Mouse (Mus musculus) limb, embryonic 13.5 days (tissue): ENCODE data around the gene Acacb. TPM values are rescaled to one million over a fixed set of nuclear protein-coding genes. Genes with fewer than 3 reads are reported as not detected.

Experiments
- ATAC-seq: fragments of 200-750 bp; cut with Nextera tagmentation; 2 replicates; pipeline ENCODE4 v1.8.0; 2017; ENCODE audit warnings: low read depth, moderate number of reproducible peaks, moderate TSS enrichment; ENCODE audit not compliant: low FRiP score
- H3K27ac ChIP-seq: fragments of 300-500 bp; sonication (generic); 2 replicates; pipeline ENCODE4 v1.5.1; 2015; ENCODE audit warnings: inconsistent platforms, mild to moderate bottlenecking, moderate library complexity
- H3K27me3 ChIP-seq: fragments of 300-500 bp; sonication (generic); 2 replicates; pipeline ENCODE4 v1.6.1; 2015; ENCODE audit warnings: mild to moderate bottlenecking, inconsistent platforms
- H3K36me3 ChIP-seq: fragments of 300-500 bp; sonication (generic); 2 replicates; pipeline ENCODE4 v1.6.1; 2015; ENCODE audit warnings: inconsistent platforms, mild to moderate bottlenecking, moderate library complexity
- H3K4me1 ChIP-seq: fragments of 300-500 bp; sonication (generic); 2 replicates; pipeline ENCODE4 v1.6.1; 2015; ENCODE audit warnings: inconsistent platforms
- H3K4me2 ChIP-seq: fragments of 300-500 bp; sonication (generic); replicated peaks from 2 replicates; pipeline ENCODE4 v1.6.1; 2015; ENCODE audit warnings: inconsistent platforms, mild to moderate bottlenecking, moderate library complexity
- H3K4me3 ChIP-seq: fragments of 300-500 bp; sonication (generic); 2 replicates; pipeline ENCODE4 v1.5.1; 2015; ENCODE audit warnings: moderate library complexity, mild to moderate bottlenecking, inconsistent platforms
- H3K9ac ChIP-seq: fragments of 300-500 bp; sonication (generic); 2 replicates; pipeline ENCODE4 v1.6.1; 2015; ENCODE audit warnings: mild to moderate bottlenecking, inconsistent platforms
- H3K9me3 ChIP-seq: fragments of 300-500 bp; sonication (generic); 2 replicates; pipeline ENCODE4 v1.6.1; 2016; ENCODE audit warnings: inconsistent platforms
- WGBS: fragments of 180-500 bp; shearing (Covaris S2); methylation state at CpG from one replicate; pipeline ENCODE4 v1.1.7; 2015; 5-methylcytosine and 5-hydroxymethylcytosine counted together
- polyA plus RNA-seq: library from polyadenylated mRNA; unstranded; fragments of >200 nt; fragmentation: Nextera tagmentation; extraction: Ambion mirVana; gene quantifications from 2 replicates; pipeline ENCODE4 v1.2.1, GENCODE M21; 2015

Gene Acacb
- polyA plus RNA-seq, 1 experiment from 2014 or later = 4.3 TPM

DNA sequence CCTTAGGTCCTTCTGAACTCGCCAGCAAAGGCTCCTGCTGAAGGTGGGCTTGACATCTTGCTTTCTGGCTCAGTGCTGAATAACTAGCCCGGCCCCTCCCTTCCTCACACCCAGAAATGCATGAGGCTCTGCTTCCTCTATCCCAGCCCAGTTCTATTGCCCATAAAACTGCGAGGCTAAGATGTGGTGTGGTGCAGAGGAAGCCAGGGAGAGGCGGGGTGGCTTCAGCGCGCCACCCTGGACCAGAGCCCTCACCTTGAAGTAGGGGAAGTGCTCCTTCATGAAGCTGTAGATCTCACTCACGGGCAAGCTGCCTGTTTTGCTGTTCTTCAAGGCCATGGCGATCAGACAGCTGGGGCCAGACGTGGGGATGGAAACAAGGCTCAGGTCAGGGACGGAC lies 113.2 kb downstream of the Acacb start:
- no peaks in the 10 kb centered on the region for H3K36me3 ChIP-seq
- no peak overlapping the region for H3K27ac ChIP-seq
- 67% methylated on average over 10 of the region's 10 CpGs for WGBS
- H3K4me2 ChIP-seq = no peak overlapping the region
- no peak for ATAC-seq
- no peaks in the 10 kb centered on the region for H3K4me1 ChIP-seq
- H3K9me3 ChIP-seq = no peaks in the 10 kb centered on the region
- H3K27me3 ChIP-seq = peaks cover 4% of the 10 kb centered on the region; the same call in 1 of the 2 replicates
- no peak overlapping the region for H3K9ac ChIP-seq
- no peak overlapping the region for H3K4me3 ChIP-seq

DNA sequence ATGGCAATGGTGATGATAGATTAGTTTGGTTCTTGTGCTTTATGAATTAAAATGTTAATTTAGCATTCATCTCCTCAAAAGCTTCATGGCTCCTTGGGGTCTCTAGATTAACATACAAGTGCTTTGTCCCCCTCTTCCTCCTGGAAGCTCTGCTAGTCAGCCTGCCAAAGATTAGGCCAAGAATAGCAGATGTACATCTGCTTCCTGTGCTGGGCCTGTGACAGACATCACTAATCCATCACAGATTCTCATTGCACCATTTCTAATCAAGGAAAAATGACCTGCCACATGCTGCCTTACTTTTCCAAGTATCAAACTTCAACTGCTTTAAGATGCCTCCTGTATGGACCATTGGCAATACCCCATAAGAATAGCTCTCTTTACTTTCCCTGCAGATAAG lies 115.2 kb downstream of the Acacb start:
- Histone ChIP-seq H3K4me3 (no peak overlapping the region), H3K4me1 (no peaks in the 10 kb centered on the region), H3K36me3 (no peaks in the 10 kb centered on the region), H3K4me2 (no peak overlapping the region), H3K9ac (no peak overlapping the region), H3K27ac (no peak overlapping the region), H3K27me3 (peaks cover 4% of the 10 kb centered on the region; the same call in 1 of the 2 replicates), H3K9me3 (no peaks in the 10 kb centered on the region)
- no peak for ATAC-seq

DNA sequence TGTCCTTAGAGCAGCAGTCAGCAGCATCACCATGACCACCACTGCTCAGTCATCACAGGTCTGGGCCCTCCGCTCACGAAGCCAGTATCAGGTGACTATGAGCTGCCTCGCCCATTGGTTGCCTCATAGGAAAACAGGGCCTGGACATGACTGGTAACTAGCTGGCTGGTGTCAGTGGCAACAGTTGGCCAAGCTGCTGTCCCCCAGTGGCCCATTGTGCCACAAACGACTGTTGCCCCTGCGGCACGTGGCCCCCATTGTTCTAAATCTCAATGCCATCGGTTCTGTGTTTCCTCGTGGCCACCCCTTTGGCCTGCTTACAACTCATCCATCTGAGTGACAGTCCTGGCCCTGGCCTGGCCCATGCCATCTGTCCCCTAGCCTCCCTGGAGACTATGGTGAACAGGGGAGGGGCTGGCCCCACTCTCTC lies 117.7 kb downstream of the Acacb start:
- Histone ChIP-seq H3K4me3 (no peak overlapping the region), H3K4me1 (no peaks in the 10 kb centered on the region), H3K27ac (no peak overlapping the region), H3K36me3 (no peaks in the 10 kb centered on the region), H3K27me3 (peaks cover 11% of the 10 kb centered on the region), H3K9me3 (no peaks in the 10 kb centered on the region), H3K4me2 (no peak overlapping the region), H3K9ac (no peak overlapping the region)
- ATAC-seq = no peak
- WGBS = 79% methylated on average over 8 of the region's 8 CpGs

DNA sequence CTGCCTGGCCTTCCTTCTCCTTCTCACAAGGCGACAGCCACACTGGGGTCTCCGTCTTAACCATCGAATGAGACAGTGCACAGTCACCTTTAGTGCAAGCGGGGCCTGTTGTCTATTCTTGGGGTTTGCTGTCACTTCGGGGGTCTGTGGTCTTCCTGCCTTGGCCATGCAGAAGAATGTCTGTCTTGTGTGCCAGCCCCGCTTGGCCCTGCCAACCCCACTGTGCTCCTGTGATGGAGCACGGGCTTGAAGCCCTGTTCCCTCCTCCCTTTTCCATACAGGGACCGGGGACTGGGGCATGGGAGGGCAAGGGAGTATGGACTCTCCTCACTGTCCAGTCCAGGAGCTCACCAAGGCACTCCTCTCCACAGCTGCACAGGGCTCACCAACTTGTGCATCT lies 118.5 kb downstream of the Acacb start:
- no peaks in the 10 kb centered on the region for H3K9me3 ChIP-seq
- H3K36me3 ChIP-seq = no peaks in the 10 kb centered on the region
- no peaks in the 10 kb centered on the region; the same call in 1 of the 2 replicates for H3K4me1 ChIP-seq
- peaks cover 18% of the 10 kb centered on the region for H3K27me3 ChIP-seq
- no peak overlapping the region for H3K4me2 ChIP-seq
- H3K27ac ChIP-seq = no peak overlapping the region
- ATAC-seq = no peak
- WGBS = 84% methylated on average over 8 of the region's 8 CpGs
- no peak overlapping the region for H3K9ac ChIP-seq
- no peak overlapping the region for H3K4me3 ChIP-seq

DNA sequence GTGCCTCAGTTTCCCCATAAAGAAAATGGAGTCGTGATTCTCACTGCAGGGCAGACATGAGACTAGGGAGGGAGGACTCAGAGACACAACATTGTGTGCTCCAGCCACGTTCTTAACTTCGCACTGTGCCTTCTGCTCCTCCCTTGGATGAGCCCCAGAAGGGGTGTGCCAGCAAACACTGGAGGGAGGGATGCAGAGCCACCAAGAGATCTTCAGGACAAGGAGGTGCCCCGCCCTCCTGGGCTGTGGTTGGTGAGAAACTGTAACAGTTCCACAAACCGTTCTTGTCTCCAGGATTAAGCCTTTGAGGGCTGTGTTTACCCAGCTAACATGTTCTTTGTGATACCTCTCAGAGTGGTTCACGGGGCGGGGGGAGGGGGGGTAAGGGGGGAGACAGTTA lies 122.3 kb downstream of the Acacb start:
- H3K4me2 ChIP-seq = no peak overlapping the region
- ATAC-seq = no peak
- H3K4me1 ChIP-seq = peaks cover 14% of the 10 kb centered on the region
- no peak overlapping the region for H3K4me3 ChIP-seq
- H3K9ac ChIP-seq = no peak overlapping the region
- peaks cover 57% of the 10 kb centered on the region for H3K27me3 ChIP-seq
- no peaks in the 10 kb centered on the region for H3K9me3 ChIP-seq
- 46% methylated on average over 7 of the region's 7 CpGs for WGBS
- no peak overlapping the region for H3K27ac ChIP-seq
- no peaks in the 10 kb centered on the region for H3K36me3 ChIP-seq

DNA sequence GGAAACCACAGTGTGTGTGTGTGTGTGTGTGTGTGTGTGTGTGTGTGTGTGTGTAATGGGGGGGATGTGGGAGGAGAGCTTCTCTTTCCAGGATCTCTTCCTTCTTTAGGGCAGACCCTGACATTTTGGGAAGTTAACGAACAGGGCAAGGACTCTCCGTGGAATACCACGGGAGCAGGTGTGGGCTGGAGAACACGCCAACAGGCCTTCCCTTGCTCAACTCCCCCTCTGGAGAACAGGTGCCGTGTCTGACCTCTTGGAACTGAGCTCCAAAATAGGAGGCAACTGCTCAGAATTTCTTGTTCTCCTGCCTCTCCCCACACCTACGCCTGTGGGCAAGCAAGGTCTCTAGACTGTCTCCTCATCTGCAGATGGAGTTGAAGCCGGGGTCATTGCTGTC lies 123.2 kb downstream of the Acacb start:
- no peak for ATAC-seq
- Histone ChIP-seq H3K27ac (no peak overlapping the region), H3K4me1 (peaks cover 22% of the 10 kb centered on the region), H3K4me3 (no peak overlapping the region), H3K9ac (no peak overlapping the region), H3K4me2 (no peak overlapping the region), H3K27me3 (peaks cover 62% of the 10 kb centered on the region), H3K9me3 (no peaks in the 10 kb centered on the region), H3K36me3 (no peaks in the 10 kb centered on the region)
- 62% methylated on average over 7 of the region's 7 CpGs for WGBS

DNA sequence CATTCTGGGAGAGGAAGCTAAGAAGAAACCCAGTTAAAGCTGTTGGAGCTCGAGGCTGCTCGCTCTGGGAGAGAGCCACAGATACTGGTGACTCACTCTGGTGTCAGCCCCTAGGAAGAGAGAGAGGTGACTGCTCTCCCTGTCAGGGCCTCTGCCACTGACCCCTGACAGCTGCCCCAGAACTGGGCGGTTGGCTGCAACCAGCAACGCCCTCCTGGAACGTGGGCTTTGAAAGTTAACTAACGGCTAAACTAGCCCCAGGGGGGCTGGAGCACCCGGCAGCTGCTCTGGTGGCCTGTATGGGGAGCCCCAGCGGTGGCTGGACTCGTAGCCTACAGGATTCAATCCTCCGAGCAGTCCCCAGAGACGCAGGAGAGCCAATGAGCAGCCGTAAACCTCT lies 123.6 kb downstream of the Acacb start:
- Histone ChIP-seq H3K36me3 (no peaks in the 10 kb centered on the region), H3K27ac (no peak overlapping the region), H3K4me1 (peaks cover 24% of the 10 kb centered on the region), H3K9ac (no peak overlapping the region), H3K4me2 (no peak overlapping the region), H3K4me3 (no peak overlapping the region), H3K9me3 (no peaks in the 10 kb centered on the region), H3K27me3 (peaks cover 66% of the 10 kb centered on the region)
- no peak for ATAC-seq
- 11% methylated on average over 12 of the region's 12 CpGs for WGBS

DNA sequence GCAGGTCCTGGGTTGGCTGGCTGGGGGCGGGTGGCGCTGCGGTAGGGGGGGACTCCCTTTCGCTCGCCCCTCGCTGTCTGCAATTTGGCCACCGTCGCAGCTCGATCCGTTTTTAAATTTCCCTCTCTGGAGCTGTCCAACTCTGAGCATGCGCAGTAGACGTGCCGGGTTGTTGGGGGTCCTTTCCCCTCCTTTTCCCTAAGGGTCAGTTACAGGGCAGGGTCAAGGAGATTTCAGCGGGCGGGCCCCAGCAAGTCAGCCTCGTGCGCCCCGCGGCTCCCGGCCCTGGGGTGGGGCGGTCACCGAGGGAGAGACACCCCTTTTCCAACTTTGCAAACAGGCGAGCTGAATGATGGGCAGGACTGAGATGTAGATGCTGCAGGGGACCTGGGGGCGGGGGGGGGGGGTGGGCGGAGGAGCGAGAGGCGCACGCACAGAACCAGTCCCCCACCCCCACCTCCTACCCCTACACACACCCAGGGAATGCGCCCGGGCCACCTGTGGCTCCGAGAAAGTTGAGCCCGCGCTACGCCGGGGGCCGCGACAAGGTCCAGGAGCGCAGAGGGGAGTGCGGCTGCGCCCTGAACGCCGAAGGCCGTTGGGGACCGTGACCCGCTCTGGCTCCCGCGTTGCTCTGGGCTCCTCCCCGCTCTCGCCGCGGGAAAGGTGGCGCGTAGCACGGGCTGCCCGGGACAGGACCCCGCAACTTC lies 127.5 kb downstream of the Acacb start, which contains the start of gene Foxn4:
TSS of gene Foxn4 (minus strand) at position 115 of the 710 bp plus-strand sequence.
- Histone ChIP-seq H3K4me1 (peaks cover 24% of the 10 kb centered on the region), H3K27me3 (peaks cover 97% of the 10 kb centered on the region), H3K36me3 (no peaks in the 10 kb centered on the region), H3K4me2 (peak within 1 kb of the TSS; percentile 83), H3K9ac (peak within 1 kb of the TSS; percentile 45; the same call in 1 of the 2 replicates), H3K9me3 (no peaks in the 10 kb centered on the region), H3K27ac (no peak within 1 kb of the TSS), H3K4me3 (peak within 1 kb of the TSS; percentile 47)
- WGBS = under 1% methylated on average over 53 of the region's 56 CpGs
- ATAC-seq = peak; percentile 37; the same call in 1 of the 2 replicates

DNA sequence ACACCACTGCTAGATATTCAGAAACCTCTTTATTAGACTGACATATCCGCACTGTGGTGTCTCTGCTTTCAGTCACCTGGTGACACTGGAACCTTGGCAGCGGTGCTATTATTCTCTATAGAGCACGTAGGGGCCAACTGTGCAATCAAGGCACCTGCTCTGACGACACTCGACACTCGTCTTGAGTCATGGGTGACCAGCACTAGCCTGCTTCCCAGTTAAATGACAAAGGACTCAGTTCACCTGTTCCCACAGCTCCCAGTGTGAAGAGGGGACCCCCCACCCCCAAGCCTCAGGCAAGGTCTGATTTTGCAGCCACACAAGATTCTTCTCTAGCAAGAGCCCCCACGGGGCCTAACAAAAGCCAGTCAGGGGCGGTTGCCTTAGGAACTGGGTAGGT lies 129.0 kb downstream of the Acacb start:
- H3K4me1 ChIP-seq = peaks cover 19% of the 10 kb centered on the region
- H3K36me3 ChIP-seq = no peaks in the 10 kb centered on the region
- ATAC-seq = no peak
- WGBS = 18% methylated on average over 8 of the region's 8 CpGs
- H3K27ac ChIP-seq = no peak overlapping the region
- no peak overlapping the region for H3K4me2 ChIP-seq
- H3K4me3 ChIP-seq = no peak overlapping the region
- H3K27me3 ChIP-seq = peaks cover 88% of the 10 kb centered on the region
- H3K9me3 ChIP-seq = no peaks in the 10 kb centered on the region
- H3K9ac ChIP-seq = no peak overlapping the region

DNA sequence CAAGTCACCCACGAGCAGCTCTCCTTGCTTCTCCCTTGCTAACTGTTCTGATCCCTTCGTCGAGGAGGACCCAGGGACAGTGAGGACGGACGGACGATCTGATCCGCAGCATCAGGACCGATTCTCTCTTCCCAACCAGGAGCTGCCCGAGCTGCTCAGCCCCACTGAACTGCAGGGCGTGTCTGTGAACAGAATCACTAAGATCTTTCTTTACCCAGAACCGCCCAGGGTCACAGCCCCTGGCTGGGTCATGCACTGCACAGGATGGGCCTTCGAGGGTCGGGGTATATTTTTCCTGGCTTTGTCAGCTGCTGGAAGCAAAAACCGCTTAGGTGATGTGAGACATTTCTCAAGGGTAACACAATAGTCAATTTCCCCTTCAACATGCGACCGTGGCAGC lies 129.7 kb downstream of the Acacb start:
- Histone ChIP-seq H3K9me3 (no peaks in the 10 kb centered on the region), H3K9ac (no peak overlapping the region), H3K4me2 (no peak overlapping the region), H3K4me1 (peaks cover 16% of the 10 kb centered on the region), H3K27me3 (peaks cover 81% of the 10 kb centered on the region), H3K4me3 (no peak overlapping the region), H3K36me3 (no peaks in the 10 kb centered on the region), H3K27ac (no peak overlapping the region)
- ATAC-seq = no peak
- 42% methylated on average over 16 of the region's 16 CpGs for WGBS

DNA sequence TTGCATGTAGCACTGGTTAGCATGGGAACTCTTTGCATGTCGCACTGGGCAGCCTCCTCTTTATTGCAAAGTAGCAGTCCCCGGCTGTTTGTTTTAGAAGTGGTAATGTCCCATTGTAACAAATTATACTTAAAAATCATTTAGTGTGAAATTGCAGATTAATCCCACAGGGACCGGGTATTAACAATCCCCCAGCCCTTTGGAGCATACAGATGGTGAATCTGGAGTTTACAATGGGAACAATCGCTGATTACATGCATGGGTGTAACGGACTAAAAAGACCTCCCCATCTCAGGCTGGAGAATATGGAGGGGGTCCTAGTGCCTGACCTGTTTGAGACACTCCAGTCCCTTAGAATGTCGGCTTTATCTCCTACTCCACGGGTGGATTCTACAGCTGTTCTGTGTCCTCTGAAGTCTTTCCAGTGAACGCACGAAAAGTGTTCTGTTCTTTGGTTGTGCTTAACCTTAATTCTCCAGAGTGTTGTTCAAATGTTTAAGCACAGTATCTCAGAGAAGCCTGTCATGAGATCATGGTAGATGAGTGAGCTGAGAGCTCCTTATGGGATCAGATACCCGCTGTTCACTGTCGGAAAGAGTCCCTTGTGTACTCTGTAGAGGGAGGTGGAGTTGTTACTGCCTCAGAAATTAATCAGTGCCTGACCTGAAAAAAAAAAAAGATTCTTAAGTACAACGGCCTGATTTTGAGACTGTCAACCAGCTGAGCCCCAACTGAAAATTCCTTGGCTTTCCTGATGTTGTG lies 133.2 kb downstream of the Acacb start:
- WGBS = 59% methylated on average over 12 of the region's 12 CpGs
- Histone ChIP-seq H3K4me2 (no peak overlapping the region), H3K27me3 (peaks cover 46% of the 10 kb centered on the region), H3K36me3 (no peaks in the 10 kb centered on the region), H3K27ac (no peak overlapping the region), H3K4me3 (no peak overlapping the region), H3K9me3 (no peaks in the 10 kb centered on the region), H3K4me1 (peaks cover 1% of the 10 kb centered on the region; the same call in 1 of the 2 replicates), H3K9ac (no peak overlapping the region)
- ATAC-seq = no peak

DNA sequence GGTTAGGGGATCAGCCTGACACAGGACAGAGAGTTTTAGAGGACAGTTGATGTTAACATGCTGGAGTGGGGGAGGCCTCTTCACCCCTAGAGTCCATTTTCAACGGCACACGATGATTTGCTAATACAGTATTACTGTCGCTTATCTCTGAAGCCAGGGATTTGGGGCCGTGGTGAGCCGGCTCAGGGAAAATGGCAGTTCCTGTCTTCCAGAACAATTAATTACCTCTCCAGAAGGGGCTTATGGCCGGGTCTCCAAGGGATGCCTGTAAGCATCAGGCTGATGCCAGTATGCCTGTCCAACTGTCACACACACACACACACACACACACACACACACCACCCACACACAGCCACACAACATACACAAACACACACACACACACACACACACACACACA lies 136.0 kb downstream of the Acacb start:
- Histone ChIP-seq H3K9me3 (no peaks in the 10 kb centered on the region), H3K27me3 (peaks cover 18% of the 10 kb centered on the region), H3K4me2 (no peak overlapping the region), H3K27ac (no peak overlapping the region), H3K36me3 (no peaks in the 10 kb centered on the region), H3K4me3 (no peak overlapping the region), H3K4me1 (no peaks in the 10 kb centered on the region), H3K9ac (no peak overlapping the region)
- ATAC-seq = no peak
- 34% methylated on average over 6 of the region's 6 CpGs for WGBS
